Mouse (Mus musculus): Measurements from ENCODE around the gene B9d2.

B9d2 gene

GRCm38 (mm10) chr7:25680514-25681258 lies at the start of gene B9d2:
TSS of gene B9d2 (plus strand) at chr7:25680780.
- peak; percentile 98 for DNase-seq

- no peak for DNase-seq
Measured at GRCm38 (mm10) chr7:25632679-25633078, 47.9 kb upstream of the B9d2 start.

DNA sequence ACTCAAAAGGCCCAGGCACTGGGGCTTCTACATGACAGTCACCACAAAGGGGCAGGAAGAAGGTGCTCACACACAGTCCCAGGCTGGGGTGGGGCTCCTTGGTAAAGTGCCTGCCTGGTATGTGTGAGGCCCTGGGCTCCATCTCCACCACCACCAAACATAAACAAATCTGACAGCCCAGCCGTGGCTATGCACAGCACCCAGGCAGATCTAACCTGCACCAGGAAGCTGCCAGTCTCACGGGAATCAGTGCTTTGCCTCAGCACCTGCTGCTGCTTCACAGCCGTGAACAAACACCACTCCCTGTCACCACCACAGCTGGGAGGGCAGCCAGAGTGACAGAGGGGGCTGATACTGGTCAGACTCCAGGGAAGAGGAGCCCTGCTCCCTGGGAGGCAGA lies 44.2 kb upstream of the B9d2 start:
- peak; percentile 66 for DNase-seq

- DNase-seq: no peak
Measured at GRCm38 (mm10) chr7:25637099-25637498, 43.5 kb upstream of the B9d2 start.

DNA sequence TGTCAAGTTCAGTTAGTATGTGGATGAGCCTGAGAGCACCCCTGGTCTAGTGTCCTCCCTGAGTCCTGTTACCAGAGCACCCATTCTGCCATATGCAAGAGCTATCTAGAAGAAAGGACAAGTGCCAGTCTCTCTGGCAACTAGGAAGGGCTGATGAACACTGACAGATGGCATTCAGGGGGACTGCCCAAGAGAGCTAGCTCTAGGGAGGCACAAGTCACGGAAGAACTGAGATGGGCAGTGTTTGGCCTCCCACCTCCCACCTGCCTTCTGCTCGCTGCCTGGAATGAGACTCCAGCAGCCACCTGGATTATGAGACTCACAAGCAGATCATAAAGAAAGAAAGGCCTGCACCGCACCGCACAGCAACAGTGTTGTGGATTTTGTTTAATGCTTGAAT lies 40.8 kb upstream of the B9d2 start:
- no peak for DNase-seq

DNA sequence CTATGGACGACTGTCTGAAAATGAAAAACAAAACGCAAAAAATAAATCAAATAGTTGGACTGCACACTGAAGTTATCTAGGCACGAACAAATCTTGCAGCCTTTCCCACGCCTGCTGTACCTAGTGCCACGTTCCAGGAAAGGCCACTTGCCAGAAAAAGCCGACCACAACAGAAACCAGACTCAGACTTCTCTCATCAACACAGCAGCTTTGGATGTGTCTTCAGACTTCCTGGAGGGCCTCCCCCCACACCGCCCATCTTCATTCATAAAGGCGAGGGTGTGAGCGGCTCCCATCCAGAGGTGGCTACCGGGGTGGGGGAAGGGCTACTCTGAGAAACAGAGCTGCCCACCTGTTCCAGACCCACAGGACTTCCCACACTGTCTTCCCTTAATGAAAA lies 36.4 kb upstream of the B9d2 start:
- peak; percentile 53 for DNase-seq

DNA sequence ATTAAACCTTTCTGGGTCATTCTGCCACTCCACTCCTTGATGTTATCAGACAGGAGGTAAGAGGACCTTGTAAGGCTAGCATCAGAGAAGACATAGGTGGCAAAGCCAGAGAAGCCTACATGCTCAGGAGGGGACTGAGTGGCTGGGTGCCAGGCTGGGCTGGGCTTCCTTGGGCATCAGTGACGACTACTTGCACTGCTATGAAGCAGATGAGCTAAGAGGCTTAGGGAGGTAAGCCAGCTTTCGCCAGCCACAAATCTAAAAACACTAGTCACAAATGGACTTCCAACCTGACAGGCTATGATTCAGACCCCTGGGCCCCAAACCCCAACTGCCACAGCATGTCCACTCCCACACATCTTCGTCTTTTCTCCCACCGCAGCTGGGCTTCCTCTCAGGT lies 35.9 kb upstream of the B9d2 start:
- DNase-seq: no peak

- DNase-seq: peak; percentile 56
Measured at GRCm38 (mm10) chr7:25645074-25645473, 35.5 kb upstream of the B9d2 start.

GRCm38 (mm10) chr7:25647574-25648123 lies 32.9 kb upstream of the B9d2 start:
- peak; percentile 86 for DNase-seq

GRCm38 (mm10) chr7:25649839-25650238 lies 30.7 kb upstream of the B9d2 start:
- DNase-seq: no peak

- peak; percentile 67 for DNase-seq
Measured at GRCm38 (mm10) chr7:25651281-25651680, 29.3 kb upstream of the B9d2 start.

DNA sequence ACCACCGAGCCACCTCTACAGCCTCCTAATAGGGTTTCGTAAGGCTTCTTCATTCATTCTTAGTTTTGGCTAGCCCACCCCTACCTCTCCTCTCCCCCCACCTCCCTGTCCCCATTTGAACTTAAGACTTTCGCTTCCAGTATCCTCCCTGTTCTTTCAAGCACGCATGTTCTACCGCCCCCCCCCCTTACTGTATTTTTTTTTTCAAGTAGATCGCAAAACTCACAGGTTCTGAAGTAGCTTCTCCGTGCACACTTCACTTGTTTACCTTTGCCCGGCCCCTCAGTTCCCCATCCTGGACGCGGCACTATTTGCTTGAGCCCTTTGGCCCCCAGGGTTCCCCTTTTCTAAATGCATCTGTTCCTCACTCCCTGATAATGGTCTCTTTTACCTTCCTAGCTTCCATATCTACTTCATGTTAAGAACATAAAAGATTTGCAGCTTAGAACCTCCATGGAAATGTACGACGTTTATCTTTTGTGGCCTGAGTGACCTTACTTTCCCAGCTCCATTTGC lies 28.3 kb upstream of the B9d2 start:
- no peak for DNase-seq

GRCm38 (mm10) chr7:25655601-25656428 lies 24.8 kb upstream of the B9d2 start:
- no peak for DNase-seq

- no peak for DNase-seq
Measured at GRCm38 (mm10) chr7:25657785-25658184, 22.8 kb upstream of the B9d2 start.

DNA sequence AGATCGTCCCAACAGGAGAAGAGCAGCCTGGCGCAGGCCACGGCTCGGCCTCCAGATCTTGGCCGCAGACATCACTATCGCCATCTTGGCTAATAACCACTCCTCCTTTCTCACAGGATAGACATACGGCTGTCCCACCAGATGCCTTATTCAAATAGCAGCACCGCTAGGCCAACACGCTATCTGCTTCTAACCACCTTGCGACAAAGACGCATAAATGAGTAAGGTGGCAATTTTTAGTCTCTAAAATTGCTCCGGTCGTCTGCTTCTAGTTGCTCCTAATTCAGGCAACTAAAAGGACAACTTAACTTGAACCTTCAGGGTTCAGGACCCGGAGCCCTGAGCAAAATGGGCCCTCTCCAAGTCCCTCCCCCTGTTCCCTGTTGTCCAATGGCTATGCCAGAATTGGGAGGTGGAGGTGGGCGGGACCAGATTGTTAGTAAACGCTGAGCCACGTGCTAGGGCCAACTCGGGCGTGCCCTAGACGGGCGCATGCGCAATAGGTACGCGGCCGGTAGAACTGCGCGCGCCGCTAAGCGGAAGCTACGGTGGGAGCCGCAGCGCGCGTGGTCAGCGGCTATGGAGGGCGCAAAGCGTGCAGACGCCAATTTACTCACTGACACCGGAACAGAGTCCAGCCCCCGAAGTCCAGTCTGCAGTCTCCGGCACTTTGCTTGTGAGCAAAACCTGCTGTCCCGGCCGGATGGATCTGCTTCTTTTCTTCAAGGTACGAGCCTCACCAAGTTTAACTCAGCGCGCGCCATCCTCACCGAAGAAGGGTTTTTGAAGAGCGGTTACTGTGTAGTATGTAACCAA lies 21.7 kb upstream of the B9d2 start, which contains the start of the genes Bckdha and Exosc5:
Bckdha (minus strand) TSS at position 325 of the 816 bp plus-strand sequence.
Exosc5 (plus strand) TSS at position 508 of the 816 bp plus-strand sequence.
- DNase-seq: peak; percentile 99

- no peak for DNase-seq
Measured at GRCm38 (mm10) chr7:25666381-25666780, 14.2 kb upstream of the B9d2 start.

GRCm38 (mm10) chr7:25669158-25669557 lies 11.4 kb upstream of the B9d2 start:
- no peak for DNase-seq

DNA sequence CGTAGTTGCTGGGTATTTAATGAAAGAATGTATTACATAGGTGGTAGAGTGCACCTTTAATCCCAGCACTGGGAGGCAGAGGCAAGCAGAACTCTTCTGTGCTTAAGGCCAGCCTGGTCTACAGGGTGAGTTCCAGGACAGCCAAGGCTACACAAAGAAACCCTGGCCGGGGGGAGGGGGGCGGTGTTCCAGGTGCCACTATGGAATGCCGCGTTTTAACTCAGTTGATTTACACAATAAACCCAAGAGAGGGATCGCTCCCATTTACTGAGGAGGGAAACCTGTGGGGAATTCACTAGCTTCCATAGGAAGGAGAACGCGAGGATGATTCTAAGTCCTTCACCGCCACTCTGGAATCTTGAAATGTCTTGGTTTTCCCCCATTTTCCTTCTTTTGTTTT lies 10.9 kb upstream of the B9d2 start:
- DNase-seq: no peak

- DNase-seq: no peak
Measured at GRCm38 (mm10) chr7:25670096-25670495, 10.5 kb upstream of the B9d2 start.

DNA sequence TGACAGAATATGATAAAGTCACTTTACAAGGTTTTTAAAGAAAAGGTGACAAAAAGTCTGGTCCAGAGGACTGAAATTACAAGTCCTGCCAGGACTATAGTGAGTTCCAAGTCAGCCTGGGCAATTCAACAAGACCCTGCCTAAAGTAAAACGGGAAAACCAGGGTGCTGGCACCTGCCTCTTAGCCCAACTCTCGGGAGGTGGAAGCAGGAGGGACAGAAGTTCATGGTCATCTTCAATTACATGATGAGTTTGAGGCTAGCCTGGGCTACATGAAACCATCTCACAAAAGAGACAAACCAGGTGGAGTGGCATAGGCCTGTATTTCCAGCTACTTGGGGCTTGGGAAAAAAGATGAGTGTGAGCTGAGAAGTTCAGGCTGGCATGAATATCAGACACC lies 8.9 kb upstream of the B9d2 start:
- DNase-seq: no peak

DNA sequence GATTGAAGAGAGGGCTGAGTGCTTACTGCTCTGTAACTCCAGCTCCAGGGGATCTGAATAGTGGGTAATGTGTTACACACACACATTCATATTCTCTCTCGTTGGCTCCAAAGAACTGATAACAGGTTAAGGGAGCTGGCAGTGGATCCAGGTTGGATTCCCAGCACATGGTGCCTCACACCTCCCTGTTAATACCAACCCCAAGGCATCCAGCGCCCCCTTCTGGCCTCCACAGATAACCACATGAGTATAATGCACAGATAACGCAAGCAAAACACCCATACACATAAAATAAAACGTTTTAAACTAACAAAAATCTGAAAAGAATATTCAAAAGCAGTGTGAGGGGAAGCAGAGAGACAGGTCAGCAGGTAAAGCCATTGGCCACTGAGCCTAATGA lies 8.1 kb upstream of the B9d2 start:
- no peak for DNase-seq

DNA sequence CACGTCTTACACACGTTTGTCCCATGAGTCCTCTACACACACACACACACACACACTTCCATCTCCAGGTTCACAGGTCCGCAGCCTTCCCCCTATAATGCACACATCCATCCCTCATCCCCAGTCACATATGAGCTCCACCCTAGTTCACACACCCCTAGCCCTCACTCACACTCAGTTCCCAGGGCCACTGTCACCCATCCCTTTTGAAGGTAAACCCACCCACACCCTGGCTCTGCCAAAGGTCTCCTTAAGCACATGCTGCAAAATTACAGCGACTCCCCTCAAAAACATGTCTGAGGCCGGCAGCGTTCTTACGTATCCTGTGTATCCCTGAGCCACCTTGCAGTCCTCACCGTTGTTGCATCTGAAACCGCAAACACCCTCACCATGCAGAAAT lies 6.3 kb upstream of the B9d2 start:
- DNase-seq: no peak

Measured in thymus, postnatal 14 days (tissue).